Mouse (Mus musculus) CD8-positive naive resting alpha-beta T cell, adult 2 months (primary cell): ENCODE measurements at regions not wholly inside any gene's neighbourhood (a gene's known extent, or its start where the extent isn't known, plus 50 kb on each side); places are given as distances from the start of the nearest gene placed in this dataset.

ENCODE experiments used
- DNase-seq, 2 experiments: peaks; one replicate each; pipeline ENCODE4 v3.0.0; 2022; ENCODE audit warnings: low read depth in 2 of 2, low spot score in 2 of 2

DNA sequence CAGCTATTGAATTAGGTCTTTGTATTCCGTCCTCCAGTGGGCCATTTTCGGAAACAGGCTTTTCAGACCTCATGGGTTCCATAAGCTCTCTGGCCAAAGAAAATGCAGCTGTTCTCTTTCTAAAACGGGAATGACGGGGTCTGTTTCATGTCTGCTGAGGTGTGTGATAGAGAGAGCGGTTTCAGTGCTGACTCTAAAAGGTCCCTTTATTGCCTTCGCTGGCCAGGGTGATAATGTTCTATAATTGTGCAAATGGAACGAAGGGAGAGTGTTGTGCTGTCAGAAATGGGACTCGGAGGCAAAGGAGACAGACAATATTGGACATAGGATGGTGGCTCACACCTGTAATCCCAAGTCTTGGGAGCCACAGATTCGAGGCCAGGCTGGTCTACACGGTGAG lies 53.5 kb upstream of the Osbpl8 start:
- no peak for DNase-seq

- DNase-seq, result peak; percentile 50 to 61
Measured at GRCm38 (mm10) chr10:111108658-111109633, 55.6 kb upstream of the Osbpl8 start.

DNA sequence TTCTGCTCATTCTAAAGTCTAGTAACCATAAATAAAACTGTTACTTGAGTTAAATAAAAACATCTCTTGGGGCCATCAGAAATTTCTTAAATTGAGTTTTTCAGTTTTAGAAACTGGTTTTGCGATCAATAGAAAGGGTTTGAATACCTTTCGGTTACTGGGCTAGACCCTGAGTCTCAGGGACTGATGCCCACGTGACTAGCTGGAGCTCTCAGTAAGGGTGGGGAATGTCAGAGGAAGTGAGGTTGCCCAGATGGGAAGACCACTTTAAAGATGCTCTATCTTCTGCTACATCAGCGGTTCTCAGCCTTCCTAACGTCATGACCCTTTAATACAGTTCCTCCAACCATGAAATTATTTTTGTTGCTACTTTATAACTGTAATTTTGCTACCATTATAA lies 56.7 kb upstream of the Osbpl8 start:
- DNase-seq, result no peak

DNA sequence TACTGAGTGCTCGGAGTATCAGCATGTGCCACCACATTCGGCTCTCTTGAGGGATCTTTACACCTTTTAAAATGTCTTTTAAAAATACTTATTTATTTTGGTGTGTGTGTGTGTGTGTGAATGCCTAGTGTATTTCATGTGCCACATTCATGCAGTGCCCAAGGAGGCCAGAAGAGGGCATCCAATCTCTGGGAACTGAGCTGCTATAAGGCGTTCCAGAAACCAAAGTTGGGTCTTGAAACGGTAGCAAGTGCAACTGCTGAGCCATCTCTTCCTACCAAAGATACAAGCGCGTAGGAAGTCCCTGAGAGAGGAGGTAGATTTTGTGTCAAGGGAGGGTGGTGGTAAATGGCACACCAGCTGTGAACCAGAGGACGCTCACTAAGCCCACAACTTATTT lies 57.2 kb upstream of the Osbpl8 start:
- DNase-seq, result peak; percentile 70 to 81

- no peak for DNase-seq
Measured at GRCm38 (mm10) chr10:111106411-111106810, 58.1 kb upstream of the Osbpl8 start.

DNA sequence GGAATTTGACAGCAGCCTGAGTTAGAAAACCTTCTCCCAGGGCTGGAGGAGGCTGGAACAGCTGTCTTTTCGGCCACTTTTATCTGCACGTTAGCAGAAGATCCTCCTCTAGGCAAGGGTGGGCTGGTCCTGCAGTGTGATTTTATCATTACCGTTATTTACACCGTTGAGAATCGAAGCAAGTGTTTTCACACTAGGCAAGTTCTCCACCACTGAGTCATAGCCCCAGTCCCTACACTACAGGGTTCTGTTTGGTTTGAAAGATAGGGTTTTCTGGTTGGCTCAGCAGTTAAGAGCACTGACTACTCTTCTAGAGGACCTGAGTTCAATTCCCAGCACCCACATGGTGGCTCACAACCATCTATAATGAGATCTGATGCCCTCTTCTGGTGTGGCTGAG lies 58.9 kb upstream of the Osbpl8 start:
- no peak for DNase-seq

DNA sequence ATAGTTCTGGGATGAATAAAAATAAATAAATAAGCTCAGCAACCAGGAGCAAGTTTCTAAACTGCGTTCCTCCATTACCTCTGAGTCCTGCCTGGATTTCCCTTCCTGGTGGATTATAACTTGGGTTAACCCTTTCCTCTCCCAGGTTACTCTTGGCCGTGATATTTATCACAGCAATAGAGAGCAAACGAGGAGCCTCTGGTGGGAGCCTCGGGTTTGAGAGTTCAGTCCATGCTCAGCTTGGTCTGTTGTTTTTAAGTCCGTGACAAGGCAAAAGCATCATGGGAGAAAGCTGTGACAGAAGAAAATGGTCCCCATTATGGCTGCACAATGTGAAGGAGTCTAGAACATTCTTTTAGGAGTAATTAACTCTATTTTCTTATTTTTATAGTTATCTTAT lies 61.0 kb upstream of the Osbpl8 start:
- no peak for DNase-seq

DNA sequence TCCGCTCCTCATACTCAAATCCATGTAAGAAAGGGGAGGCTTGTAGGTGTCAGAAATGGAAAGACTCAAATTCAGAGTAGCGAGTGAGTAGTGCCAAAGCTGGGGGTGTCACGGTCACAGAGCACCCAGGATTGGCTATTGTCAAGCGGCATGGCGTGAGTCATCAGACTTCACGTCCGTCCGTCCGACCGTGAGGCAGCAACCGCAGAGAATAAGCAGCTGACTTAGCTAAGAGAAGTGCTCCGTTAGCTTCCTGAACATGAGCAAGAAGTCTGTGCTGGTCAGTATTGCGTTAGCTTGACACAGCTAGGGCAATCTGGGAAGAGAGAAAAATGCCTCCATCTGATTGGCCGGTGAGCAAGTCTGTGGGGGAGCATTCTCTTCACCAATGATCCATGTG lies 61.5 kb upstream of the Osbpl8 start:
- no peak for DNase-seq

GRCm38 (mm10) chr10:111101901-111102761 lies 62.4 kb upstream of the Osbpl8 start:
- DNase-seq, result no peak

GRCm38 (mm10) chr10:111099812-111100464 lies 64.6 kb upstream of the Osbpl8 start:
- peak; percentile 46 to 63 for DNase-seq

- no peak for DNase-seq
Measured at GRCm38 (mm10) chr10:111099059-111099811, 65.3 kb upstream of the Osbpl8 start.

DNA sequence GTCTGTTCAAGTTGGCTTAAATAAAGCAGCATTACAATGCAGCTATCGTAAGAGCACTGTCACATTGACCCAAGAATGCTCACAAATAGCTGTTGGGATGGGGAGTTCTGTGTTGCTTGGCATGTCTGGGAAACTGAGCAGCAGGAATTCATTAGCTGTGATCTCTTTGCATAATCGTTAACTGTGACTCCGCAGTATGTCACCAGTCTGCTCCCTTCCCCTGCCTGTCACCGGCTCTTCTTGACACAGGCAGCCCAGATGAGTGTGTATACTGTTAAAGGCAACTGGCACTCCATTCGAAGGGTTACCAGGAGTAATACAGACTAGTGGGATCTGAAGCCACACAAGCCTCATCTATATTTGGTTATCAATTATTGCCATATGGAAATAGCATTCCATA lies 67.3 kb upstream of the Osbpl8 start:
- no peak for DNase-seq

- DNase-seq, result no peak
Measured at GRCm38 (mm10) chr10:111096811-111097210, 67.7 kb upstream of the Osbpl8 start.

GRCm38 (mm10) chr10:111094405-111094804 lies 70.1 kb upstream of the Osbpl8 start:
- no peak for DNase-seq

GRCm38 (mm10) chr10:111089382-111089781 lies 75.2 kb upstream of the Osbpl8 start:
- DNase-seq, result no peak

GRCm38 (mm10) chr10:111085561-111085960 lies 75.6 kb upstream of the Zdhhc17 start:
- no peak for DNase-seq

- no peak for DNase-seq
Measured at GRCm38 (mm10) chr10:111084267-111084780, 74.4 kb upstream of the Zdhhc17 start.

- no peak for DNase-seq
Measured at GRCm38 (mm10) chr10:111083861-111084260, 73.9 kb upstream of the Zdhhc17 start.

DNA sequence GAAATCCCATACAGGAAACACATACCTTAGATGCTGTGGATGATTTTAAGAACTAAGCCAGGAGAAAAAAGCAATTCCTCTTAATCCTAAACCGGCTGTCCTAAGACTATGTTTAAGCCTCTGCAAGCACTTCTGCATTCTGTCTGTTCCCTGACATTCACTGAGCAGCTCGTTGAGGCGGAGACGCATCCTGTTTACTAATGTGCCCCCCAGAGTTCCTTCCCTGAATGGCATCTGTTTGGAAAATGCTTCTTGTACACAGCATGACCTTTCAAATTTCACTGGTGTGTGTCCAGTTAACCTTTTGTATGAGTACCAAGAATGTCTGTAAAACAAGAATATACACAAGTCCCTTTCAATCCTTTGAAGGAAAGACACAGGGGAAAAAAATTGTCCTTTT lies 73.4 kb upstream of the Zdhhc17 start:
- no peak for DNase-seq

GRCm38 (mm10) chr10:111080322-111080721 lies 70.4 kb upstream of the Zdhhc17 start:
- DNase-seq, result no peak
